Mouse (Mus musculus): Measurements from ENCODE around the gene Ankrd54. TPM values are rescaled to one million over a fixed set of nuclear protein-coding genes. Genes with fewer than 3 reads are reported as not detected.

Ankrd54 gene
- polyA plus RNA-seq, 1 experiment: 28.2 TPM

DNA sequence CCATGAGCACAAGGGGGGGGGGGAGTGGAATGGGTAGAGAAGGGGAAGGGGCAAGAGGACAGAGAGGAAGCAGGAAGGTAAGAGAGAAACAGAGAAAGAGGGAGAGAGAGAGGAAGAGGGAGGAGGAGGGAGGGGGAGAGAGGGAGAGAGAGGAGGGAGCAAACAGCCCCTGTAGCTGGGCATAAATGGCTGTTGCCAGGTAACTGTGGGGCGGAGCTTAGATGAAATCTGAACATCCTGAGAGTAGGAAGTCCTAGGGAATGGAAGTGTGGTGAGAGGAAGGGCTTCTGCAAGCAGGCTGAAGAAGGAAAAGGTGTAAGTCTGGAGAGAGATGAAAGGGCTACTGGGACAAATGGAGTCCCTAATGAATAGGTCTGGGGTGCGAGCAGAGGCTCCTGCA is 3.6 kb upstream of the Ankrd54 start:
- Histone ChIP-seq H3K27ac (ENCODE audit: insufficient read depth, low read length) (no peak overlapping the region), H3K4me1 (ENCODE audit: control insufficient read depth, insufficient read depth, low read length) (no peaks in the 10 kb centered on the region), H3K4me3 (ENCODE audit: insufficient read depth, low read length) (no peak overlapping the region)
- TF ChIP-seq CTCF (IDR thresholded peaks at IDR 0.05; ENCODE audit: extremely low read depth, insufficient read depth, low read length): no peak
- TF ChIP-seq POLR2A (IDR thresholded peaks at IDR 0.05; ENCODE audit: extremely low read depth, insufficient read depth, low read length): no peak

DNA sequence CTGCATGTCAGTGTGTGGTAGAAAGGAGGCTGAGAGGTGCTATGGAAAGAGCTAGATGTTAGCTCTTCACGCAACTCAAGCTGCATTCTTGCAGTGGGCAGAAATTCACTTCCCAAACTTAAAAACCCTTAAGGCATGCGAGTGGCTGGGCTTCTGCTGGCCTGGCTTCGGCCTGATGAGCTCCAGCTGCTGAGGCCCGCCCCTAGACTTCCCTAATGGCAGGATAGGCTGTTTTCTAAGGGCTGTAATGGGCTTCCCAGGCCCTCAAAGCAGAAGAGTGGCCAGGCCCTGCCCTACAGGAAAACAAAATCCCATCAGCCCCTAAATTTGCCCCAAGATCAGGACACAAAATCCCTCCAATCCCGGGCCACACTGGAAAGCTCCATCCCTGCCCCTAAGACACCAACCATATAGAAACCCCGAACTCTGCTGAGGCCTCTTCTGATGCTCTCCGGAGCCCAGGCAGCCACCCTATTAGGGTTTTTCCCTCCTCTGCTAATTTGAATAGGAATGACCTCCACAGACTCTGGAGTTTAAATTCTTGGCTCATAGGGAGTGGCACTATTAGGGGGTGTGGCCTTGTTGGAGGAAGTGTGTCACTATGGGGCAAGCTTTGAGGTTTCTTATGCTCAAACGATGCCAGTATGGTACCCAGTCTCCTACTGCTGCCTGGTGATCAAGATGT is 2.5 kb upstream of the Ankrd54 start:
- TF ChIP-seq CTCF (IDR thresholded peaks at IDR 0.05; ENCODE audit: extremely low read depth, insufficient read depth, low read length) (no peak), POLR2A (IDR thresholded peaks at IDR 0.05; ENCODE audit: extremely low read depth, insufficient read depth, low read length) (no peak)
- Histone ChIP-seq H3K27ac (ENCODE audit: insufficient read depth, low read length) (no peak overlapping the region), H3K4me1 (ENCODE audit: control insufficient read depth, insufficient read depth, low read length) (no peaks in the 10 kb centered on the region), H3K4me3 (ENCODE audit: insufficient read depth, low read length) (no peak overlapping the region)

DNA sequence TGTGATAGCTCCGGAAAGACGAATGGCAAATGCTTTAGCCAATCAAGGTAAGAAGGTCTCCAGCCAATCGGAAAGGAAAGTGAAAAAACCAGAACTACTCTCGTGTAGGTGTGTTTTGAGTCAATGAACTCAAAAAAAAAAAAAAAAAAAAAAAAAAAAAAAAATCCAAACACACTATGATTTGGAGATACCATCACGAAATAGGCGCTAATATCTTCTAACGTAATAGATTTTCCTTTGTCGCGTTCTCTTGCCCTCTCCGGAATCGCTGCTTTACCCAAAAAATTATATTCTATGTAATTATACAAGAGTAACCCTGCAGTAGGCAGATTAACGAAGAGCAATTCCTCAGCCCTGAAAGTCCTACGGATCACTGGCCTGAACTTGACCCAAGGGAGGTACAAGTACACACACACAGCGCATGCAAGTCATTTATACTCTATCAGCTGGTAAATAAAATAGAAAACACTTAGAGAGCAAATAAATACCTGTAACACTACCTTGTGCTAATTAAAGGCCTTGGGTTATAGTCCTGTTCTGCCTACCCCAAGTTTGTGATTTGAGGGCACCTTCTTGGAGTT is 557 bp upstream of the Ankrd54 start:
- Histone ChIP-seq H3K27ac (ENCODE audit: insufficient read depth, low read length) (no peak overlapping the region), H3K4me1 (ENCODE audit: control insufficient read depth, insufficient read depth, low read length) (no peaks in the 10 kb centered on the region), H3K4me3 (ENCODE audit: insufficient read depth, low read length) (no peak overlapping the region; the same call in 1 of the 2 replicates)
- no peak for TF ChIP-seq CTCF (IDR thresholded peaks at IDR 0.05; ENCODE audit: extremely low read depth, insufficient read depth, low read length)
- no peak for TF ChIP-seq POLR2A (IDR thresholded peaks at IDR 0.05; ENCODE audit: extremely low read depth, insufficient read depth, low read length)

DNA sequence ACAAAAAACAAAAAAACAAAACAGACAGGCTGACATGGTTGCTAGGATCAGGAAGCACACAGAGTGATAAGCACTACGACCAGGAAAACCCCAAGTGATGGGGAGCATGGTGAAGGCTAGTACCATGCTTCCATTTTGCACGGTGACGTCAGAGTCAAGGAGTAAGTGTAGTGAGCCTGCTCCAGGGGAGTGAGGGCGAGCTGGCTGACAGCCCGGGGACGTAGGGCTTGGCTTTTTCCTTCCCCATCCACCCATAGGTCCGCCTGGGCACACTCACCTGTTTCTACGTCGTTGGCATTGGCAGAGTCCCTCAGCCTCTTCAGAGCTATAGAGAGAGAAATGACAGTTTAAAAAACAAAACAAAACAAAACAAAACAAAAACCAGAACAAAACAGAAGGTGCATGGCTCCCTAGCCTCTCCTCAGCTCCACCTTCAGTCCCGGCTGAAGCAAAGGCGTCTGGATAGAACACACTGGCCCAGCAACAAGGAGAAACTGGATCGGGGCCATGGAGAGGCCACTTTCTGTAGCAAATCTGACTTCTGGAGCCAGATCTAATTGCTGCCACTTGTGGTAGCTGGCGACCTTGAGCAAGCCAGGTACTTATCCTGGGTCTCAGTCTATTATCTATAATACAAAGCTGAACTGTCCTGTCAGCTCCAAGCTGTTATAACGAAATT is 1.7 kb downstream of the Ankrd54 start:
- Histone ChIP-seq H3K4me3 (ENCODE audit: insufficient read depth, low read length) (no peak overlapping the region), H3K4me1 (ENCODE audit: control insufficient read depth, insufficient read depth, low read length) (no peaks in the 10 kb centered on the region), H3K27ac (ENCODE audit: insufficient read depth, low read length) (no peak overlapping the region)
- no peak for TF ChIP-seq POLR2A (IDR thresholded peaks at IDR 0.05; ENCODE audit: extremely low read depth, insufficient read depth, low read length)
- no peak for TF ChIP-seq CTCF (IDR thresholded peaks at IDR 0.05; ENCODE audit: extremely low read depth, insufficient read depth, low read length)

DNA sequence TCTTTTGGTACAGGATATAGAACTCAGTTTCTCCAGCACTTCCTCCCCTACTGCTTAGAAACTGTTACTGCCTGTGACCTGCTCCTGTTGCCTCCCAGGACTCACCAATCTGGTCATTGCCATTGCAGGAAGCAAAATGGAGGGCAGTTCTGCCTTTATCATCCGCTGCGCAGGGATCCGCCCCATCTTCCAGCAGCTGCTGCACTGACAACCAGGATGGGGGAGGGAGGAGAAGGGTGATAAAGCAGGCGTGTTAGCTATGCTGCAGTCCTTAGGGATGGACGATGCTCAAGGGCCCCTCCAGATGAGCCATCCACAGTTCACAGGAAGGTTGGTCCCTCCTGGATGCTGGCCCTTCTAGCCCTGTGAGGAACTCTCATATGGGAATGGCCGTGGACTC is 4.8 kb downstream of the Ankrd54 start:
- no peak overlapping the region for H3K27ac ChIP-seq (ENCODE audit: insufficient read depth, low read length)
- TF ChIP-seq CTCF (IDR thresholded peaks at IDR 0.05; ENCODE audit: extremely low read depth, insufficient read depth, low read length) (no peak), POLR2A (IDR thresholded peaks at IDR 0.05; ENCODE audit: extremely low read depth, insufficient read depth, low read length) (no peak)
- H3K4me1 ChIP-seq (ENCODE audit: control insufficient read depth, insufficient read depth, low read length): no peaks in the 10 kb centered on the region
- H3K4me3 ChIP-seq (ENCODE audit: insufficient read depth, low read length): no peak overlapping the region

DNA sequence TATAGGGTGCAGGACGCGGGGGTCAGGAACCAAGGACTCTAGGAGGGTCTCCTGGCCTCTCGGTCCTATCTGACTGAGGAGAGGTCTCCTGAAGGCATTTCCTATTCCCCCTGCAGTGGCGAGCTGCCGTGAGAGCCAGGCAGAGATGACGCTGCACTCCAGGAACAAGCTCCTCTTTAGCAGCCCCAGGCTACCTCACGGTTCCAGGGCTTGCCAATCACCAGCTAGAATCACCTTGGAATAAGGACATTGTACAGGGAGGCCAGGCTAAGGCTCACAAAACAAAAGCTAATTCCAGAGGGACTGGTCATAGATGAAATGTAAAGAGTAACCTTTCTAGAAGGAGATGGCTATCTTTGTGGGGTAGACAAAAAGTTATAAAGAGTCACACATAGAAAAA is 6.1 kb downstream of the Ankrd54 start:
- H3K4me1 ChIP-seq (ENCODE audit: control insufficient read depth, insufficient read depth, low read length): no peaks in the 10 kb centered on the region
- TF ChIP-seq POLR2A (IDR thresholded peaks at IDR 0.05; ENCODE audit: extremely low read depth, insufficient read depth, low read length) (no peak), CTCF (IDR thresholded peaks at IDR 0.05; ENCODE audit: extremely low read depth, insufficient read depth, low read length) (no peak)
- no peak overlapping the region for H3K4me3 ChIP-seq (ENCODE audit: insufficient read depth, low read length)
- H3K27ac ChIP-seq (ENCODE audit: insufficient read depth, low read length): no peak overlapping the region

DNA sequence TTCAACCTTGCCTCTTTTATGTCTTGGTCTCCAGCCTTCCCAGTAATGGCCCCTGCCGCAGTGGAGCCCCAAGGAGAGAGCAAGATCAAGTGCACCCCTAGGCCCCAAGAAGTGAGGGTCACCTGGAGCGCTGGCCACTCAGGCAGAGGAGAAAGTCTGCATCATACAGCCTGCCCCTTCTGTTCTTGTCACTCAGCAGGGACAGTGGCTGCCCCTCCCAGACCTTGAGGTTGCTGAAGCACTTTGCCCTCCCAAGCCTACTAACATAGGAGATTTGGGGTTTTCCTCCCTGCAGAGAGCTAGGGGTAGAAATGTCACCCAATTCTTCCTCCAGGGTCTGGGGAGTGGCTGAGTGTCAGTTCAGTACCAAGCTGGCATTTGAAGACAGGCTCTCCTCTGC is 10.3 kb downstream of the Ankrd54 start:
- no peak overlapping the region for H3K27ac ChIP-seq (ENCODE audit: insufficient read depth, low read length)
- H3K4me3 ChIP-seq (ENCODE audit: insufficient read depth, low read length): no peak overlapping the region
- TF ChIP-seq CTCF (IDR thresholded peaks at IDR 0.05; ENCODE audit: extremely low read depth, insufficient read depth, low read length) (no peak), POLR2A (IDR thresholded peaks at IDR 0.05; ENCODE audit: extremely low read depth, insufficient read depth, low read length) (no peak)
- H3K4me1 ChIP-seq (ENCODE audit: control insufficient read depth, insufficient read depth, low read length): no peaks in the 10 kb centered on the region

DNA sequence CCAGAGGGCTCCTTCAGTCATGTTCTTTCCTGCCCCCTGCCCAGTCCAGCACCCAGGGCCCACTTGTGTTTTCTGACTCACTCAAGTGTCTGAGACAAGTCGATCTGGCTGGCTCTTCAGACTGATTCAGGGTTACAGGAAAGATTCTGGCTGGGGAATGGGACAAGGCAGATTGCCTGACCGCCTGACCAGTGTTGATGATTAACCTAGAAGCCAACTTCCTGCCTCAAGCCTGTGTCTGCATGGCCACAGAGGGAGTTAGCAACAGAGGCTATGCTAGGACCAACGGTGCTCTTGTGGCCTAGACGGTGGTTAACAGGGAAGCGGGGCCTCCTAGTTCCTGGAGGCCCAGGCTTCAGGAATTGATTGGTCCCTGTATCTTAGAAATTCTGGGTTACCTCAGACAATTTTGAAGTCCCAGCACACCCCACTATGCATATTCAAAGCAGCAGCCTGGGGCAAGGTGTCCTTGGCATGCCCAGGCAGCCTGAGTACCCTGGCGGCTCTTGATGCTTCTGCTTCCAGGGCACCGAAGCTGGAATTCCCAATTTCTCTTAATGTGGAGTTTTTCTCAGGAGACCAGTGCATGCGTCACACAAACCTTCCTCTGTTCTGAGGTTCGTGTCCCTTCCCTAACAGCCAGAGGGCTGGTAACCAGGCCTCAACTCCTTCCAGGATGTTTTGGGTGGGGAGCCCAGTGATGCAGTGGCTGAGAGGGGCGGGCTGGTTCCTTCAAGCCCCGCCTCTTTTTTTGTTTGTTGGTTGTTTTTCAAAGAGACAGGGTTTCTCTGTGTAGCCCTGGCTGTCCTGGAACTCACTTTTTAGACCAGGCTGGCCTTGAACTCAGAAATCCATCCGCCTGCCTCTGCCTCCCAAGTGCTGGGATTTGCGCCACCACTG is 11.0 kb downstream of the Ankrd54 start:
- Histone ChIP-seq H3K27ac (ENCODE audit: insufficient read depth, low read length) (no peak overlapping the region), H3K4me3 (ENCODE audit: insufficient read depth, low read length) (no peak overlapping the region), H3K4me1 (ENCODE audit: control insufficient read depth, insufficient read depth, low read length) (no peaks in the 10 kb centered on the region)
- TF ChIP-seq POLR2A (IDR thresholded peaks at IDR 0.05; ENCODE audit: extremely low read depth, insufficient read depth, low read length) (no peak), CTCF (IDR thresholded peaks at IDR 0.05; ENCODE audit: extremely low read depth, insufficient read depth, low read length) (no peak)

DNA sequence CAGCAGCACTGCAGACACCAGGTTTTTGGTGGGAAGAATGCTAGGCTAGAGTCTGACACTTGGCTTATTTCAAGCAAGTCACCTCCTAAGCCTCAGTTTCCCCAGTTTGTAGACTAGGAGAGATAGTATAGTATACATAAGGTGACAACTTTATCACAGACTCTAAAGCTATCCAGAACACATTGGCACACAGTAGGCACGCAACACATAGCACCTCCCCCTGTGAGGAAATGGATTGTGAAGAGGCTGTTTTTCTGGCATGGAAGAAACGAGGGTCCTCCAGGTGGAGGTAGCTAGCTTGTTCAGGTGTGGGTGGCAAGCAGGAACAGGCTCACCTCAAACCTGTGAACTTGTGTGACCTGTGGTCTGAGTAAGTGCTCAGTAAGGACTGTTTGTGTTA is 11.7 kb downstream of the Ankrd54 start:
- Histone ChIP-seq H3K4me1 (ENCODE audit: control insufficient read depth, insufficient read depth, low read length) (no peaks in the 10 kb centered on the region), H3K27ac (ENCODE audit: insufficient read depth, low read length) (no peak overlapping the region), H3K4me3 (ENCODE audit: insufficient read depth, low read length) (no peak overlapping the region)
- TF ChIP-seq POLR2A (IDR thresholded peaks at IDR 0.05; ENCODE audit: extremely low read depth, insufficient read depth, low read length) (no peak), CTCF (IDR thresholded peaks at IDR 0.05; ENCODE audit: extremely low read depth, insufficient read depth, low read length) (no peak)
